Mouse (Mus musculus): Measurements from ENCODE around the gene A430078G23Rik.

GRCm38 (mm10) chr8:3418101-3418500, 64.9 kb downstream of the A430078G23Rik start:
- TF ChIP-seq CTCF (IDR thresholded peaks at IDR 0.05) (no peak), EP300 (IDR thresholded peaks at IDR 0.05) (0 out of 2 replicates have a peak, but pooled peaks have one; percentile 28)
